Mouse (Mus musculus) lung, adult 2 months (tissue): ENCODE results near the gene Slc39a8. TPM values are rescaled to one million over a fixed set of nuclear protein-coding genes. Genes with fewer than 3 reads are reported as not detected.

Experiments
- DNase-seq: peaks from one replicate; pipeline ENCODE4 v3.0.0; 2022
- H3K4me1 ChIP-seq: fragments of 200-500 bp; 2 replicates; pipeline ENCODE4 v1.6.1; 2011; ENCODE audit warnings: low read length; ENCODE audit not compliant: control insufficient read depth, insufficient read depth
- H3K4me3 ChIP-seq: fragments of 200-500 bp; replicated peaks from 2 replicates; pipeline ENCODE3; 2011; ENCODE audit warnings: low read depth, mild to moderate bottlenecking, control low read depth, low read length; ENCODE audit errors: extremely low read depth
- CTCF ChIP-seq: fragments of 200-500 bp; IDR thresholded peaks from 2 replicates; pipeline ENCODE4 v1.5.1; 2011; ENCODE audit warnings: mild to moderate bottlenecking, low read length, control low read depth; ENCODE audit not compliant: insufficient read depth
- POLR2A ChIP-seq: fragments of 200-500 bp; IDR thresholded peaks from 2 replicates; pipeline ENCODE4 v1.6.1; 2011; ENCODE audit warnings: low read depth, mild to moderate bottlenecking, control low read depth, low read length, borderline replicate concordance; ENCODE audit errors: extremely low read depth
- WGBS: fragments of 180-500 bp; shearing (Covaris S2); methylation state at CpG from one replicate; pipeline ENCODE4 v1.1.7; 2018; 5-methylcytosine and 5-hydroxymethylcytosine counted together
- polyA plus RNA-seq: library from polyadenylated mRNA; depleted of rRNA; stranded (reverse); fragments of >200 nt; gene quantifications from 2 replicates; pipeline ENCODE4 v1.2.3, GENCODE M21; 2012; rRNA removed

Slc39a8 gene
- polyA plus RNA-seq, 1 experiment, result 109 TPM

DNA sequence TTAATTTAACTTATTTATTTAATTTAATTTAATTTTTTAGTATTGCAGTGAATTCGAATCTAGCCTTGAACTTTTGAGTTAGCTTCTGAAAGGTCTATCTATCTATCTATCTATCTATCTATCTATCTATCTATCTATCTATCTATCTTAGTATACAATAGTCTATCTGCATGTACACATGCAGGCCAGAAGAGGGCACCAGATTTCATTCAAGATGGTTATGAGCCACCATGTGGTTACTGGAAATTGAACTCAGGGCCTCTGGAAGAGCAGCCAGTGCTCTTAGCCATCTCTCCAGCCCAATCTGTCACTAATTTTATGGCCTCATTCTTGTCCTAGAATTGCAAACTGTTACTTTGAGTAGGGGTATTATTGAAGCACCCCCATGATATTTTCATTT is 78.3 kb downstream of the Slc39a8 start:
- no peaks in the 10 kb centered on the region for H3K4me1 ChIP-seq
- 90% methylated on average over 1 of the region's 1 CpGs for WGBS
- no peak for TF ChIP-seq POLR2A
- TF ChIP-seq CTCF, result no peak
- DNase-seq, result no peak
- no peak overlapping the region for H3K4me3 ChIP-seq

DNA sequence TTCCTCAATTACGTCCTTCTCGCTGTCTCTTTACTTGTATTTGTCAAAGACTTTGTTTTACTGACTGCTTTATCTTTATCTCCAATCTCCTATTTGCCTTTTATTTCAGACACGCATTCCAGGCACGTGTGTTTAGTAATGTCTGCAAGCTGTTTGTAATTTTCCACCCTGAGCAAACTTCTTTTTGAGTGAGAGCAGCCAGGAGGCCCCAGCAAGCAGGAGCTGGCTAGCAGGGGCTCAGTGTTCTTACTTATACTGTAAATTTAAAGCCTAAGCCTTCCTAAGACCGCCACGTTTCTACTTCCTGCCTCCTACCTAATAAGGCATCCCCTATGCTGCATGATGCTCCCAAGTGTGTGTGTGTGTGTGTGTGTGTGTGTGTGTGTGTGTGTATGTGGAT is 79.8 kb downstream of the Slc39a8 start:
- WGBS, result 49% methylated on average over 6 of the region's 6 CpGs
- DNase-seq, result no peak
- Histone ChIP-seq H3K4me1 (no peaks in the 10 kb centered on the region), H3K4me3 (no peak overlapping the region)
- TF ChIP-seq CTCF (no peak), POLR2A (no peak)

DNA sequence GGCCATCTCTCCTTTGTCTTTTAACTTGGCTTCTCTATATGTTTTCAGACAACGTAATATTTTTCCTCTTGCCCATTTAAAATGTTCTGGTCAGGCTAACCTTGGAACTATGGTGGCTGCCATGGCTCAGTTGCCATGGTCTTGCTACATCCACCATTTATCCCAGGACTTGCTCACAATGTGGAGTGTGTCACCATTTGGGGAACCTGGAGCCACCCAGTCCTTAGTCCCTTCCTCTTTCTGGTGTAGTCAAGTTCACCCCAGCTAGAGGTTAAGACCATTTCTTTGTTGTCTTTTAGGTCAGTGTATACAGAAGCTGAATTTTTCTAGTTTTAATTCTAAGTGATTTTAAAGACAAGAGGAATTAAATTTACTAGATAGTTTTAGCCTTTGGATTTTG is 80.7 kb downstream of the Slc39a8 start:
- DNase-seq, result no peak
- H3K4me1 ChIP-seq, result no peaks in the 10 kb centered on the region
- H3K4me3 ChIP-seq, result no peak overlapping the region
- 97% methylated on average over 1 of the region's 1 CpGs for WGBS
- TF ChIP-seq POLR2A (no peak), CTCF (no peak)

DNA sequence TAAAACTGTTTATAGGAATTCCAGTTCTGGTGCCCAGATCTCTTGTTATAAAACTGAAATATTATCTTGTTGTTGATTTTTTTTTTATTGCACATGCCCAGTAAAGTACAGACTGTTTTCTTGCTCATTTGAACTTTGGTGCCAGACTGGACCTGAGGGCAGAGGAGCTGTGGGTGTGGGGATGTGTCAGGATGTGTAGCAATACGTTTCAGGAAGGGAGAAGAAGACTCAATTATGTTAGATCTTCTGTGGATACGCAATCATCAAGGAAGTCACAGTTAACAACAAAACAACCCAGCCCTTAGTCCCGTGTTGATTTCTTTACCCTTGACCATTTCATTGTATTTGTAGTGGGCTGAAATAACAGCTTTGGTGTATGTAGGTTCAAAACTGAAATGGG is 81.9 kb downstream of the Slc39a8 start:
- WGBS, result 43% methylated on average over 3 of the region's 3 CpGs
- DNase-seq, result no peak
- Histone ChIP-seq H3K4me3 (no peak overlapping the region), H3K4me1 (no peaks in the 10 kb centered on the region)
- no peak for TF ChIP-seq POLR2A
- TF ChIP-seq CTCF, result no peak

DNA sequence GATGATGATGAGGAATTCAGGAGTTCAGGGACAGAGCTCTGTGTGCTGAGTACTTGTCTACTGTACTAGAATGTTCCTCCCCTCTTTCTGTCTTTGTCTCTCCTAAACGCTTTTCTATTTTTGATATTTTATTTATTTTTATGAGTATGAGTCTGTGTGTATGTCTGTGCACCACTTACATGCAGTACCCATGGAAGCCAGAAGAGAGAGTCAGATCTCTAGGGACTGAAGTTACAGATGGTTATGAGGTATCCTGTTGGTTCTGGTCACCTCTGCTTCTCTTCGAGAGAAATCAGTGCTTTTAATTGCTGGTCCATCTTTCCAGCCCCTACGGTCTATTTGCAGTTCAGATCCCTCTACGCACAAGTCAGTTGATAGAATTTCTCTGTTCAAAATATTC is 90.9 kb downstream of the Slc39a8 start:
- TF ChIP-seq CTCF (no peak), POLR2A (no peak)
- H3K4me3 ChIP-seq, result no peak overlapping the region
- H3K4me1 ChIP-seq, result no peaks in the 10 kb centered on the region
- 88% methylated on average over 4 of the region's 4 CpGs for WGBS
- no peak for DNase-seq

DNA sequence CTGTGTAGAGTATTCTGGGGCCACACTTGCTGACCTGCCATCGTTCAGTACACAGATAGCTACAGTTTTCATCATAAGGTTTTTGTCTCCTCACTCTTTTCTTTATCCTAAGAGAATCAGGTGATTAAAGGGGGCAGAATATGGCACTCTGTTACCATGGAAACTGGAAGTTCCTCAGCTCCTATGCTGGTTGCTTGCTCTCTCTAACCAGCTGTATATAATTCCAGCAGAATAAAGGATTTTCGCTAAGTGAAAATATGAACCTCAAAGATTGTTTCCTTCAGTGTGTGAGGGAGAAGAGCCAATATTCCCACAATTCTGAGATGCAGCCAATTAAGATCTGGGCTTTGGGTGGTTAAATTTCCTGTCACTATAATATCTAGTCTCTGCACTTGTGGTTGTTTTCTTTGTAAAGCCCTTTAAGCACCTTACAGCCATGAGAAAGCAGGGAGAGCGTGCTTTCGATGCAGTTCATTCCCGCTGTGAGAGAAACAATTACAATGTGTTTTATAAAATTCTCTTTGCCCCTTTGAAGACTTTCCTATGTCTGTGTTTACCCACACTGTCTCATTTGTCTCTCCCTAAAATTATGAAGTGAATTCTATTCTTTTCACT is 93.6 kb downstream of the Slc39a8 start:
- WGBS, result 75% methylated on average over 5 of the region's 5 CpGs
- Histone ChIP-seq H3K4me1 (no peaks in the 10 kb centered on the region), H3K4me3 (no peak overlapping the region)
- DNase-seq, result no peak
- TF ChIP-seq CTCF (no peak), POLR2A (no peak)

DNA sequence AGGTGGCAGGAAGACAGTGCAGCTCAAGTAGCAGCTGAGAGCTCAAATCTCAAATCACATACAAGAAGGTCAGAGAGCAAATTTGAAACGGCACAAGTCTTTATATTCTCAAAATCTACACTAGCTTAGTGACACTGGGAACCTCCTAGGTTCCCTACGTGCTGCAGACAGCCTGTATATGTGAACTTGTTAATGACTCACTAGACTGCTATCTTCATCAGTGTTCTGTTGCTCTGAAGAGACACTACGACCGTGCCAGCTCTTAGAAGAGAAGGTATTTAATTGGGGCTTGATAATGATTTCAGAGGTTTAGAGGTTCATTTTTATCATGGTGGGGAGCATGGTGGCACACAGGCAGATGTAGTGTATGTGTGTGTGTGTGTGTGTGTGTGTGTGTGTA is 94.2 kb downstream of the Slc39a8 start:
- WGBS, result 62% methylated on average over 4 of the region's 4 CpGs
- DNase-seq, result no peak
- TF ChIP-seq POLR2A (no peak), CTCF (no peak)

DNA sequence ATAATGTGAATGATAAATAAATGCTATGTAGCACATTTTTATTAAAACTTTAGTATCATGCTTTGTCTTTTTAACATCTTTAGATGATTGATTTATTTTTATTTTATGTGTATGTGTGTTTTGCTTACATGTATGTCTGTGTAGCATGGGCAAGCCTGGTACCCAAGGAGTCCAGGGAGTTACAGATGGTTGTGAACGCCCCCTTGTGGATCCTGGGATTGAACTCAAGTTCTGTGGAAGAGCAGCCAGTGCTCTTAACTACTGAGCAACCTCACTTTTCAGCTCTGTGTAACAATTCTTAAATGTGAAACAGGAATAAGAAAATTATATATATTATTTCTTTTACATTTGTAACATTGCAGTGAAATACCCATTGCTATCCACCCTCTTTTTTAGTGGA is 101.7 kb downstream of the Slc39a8 start:
- WGBS, result 23% methylated on average over 1 of the region's 1 CpGs
- Histone ChIP-seq H3K4me1 (no peaks in the 10 kb centered on the region), H3K4me3 (no peak overlapping the region)
- TF ChIP-seq CTCF, result no peak
- TF ChIP-seq POLR2A, result no peak
- no peak for DNase-seq

More for the DNA sequence above, 94.2 kb downstream of the Slc39a8 start:
- H3K4me3 ChIP-seq, result no peak overlapping the region
- H3K4me1 ChIP-seq, result no peaks in the 10 kb centered on the region

DNA sequence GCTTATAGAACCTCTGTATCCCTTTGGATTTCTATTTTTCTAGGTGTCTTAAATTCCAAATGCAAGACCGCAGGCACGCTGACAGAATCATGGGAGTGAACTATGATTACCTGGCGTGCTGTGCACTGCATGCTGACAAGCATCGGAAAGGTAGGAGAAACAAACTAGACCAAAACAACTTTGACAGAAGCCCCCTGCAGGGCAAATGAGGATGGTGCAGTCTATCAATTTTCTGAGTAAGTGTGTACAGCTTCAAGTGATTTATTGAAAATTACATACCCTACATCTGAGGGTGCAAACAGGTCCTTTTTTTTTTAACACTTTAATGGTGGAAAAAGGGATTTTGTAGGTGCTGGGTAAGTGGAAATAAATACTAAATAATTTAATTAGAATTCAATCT is 103.1 kb downstream of the Slc39a8 start:
- no peak for DNase-seq
- H3K4me1 ChIP-seq, result no peaks in the 10 kb centered on the region
- 80% methylated on average over 4 of the region's 4 CpGs for WGBS
- no peak overlapping the region for H3K4me3 ChIP-seq
- TF ChIP-seq CTCF, result 0 out of 2 replicates have a peak, but pooled peaks have one; percentile 6
- TF ChIP-seq POLR2A, result no peak

DNA sequence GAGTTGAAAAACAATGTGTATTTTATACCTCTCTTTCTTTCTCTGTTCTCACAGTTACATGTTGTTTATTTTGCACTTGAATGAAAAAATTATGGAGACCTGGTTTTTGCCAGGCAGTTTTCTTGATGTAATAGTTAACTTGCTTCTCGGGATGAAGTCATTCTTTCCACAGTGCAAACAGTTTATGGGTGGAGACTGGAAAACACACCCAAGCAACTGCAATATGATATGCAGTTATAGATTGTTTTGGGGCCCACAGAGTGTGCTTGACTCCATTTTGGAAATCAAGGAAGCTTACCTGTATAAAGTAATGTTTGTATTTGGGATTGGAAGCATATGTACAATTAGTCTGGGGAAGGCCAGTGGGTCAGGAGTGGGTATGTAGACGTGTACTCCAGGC is 112.4 kb downstream of the Slc39a8 start:
- H3K4me3 ChIP-seq, result no peak overlapping the region
- H3K4me1 ChIP-seq, result no peaks in the 10 kb centered on the region
- TF ChIP-seq CTCF (no peak), POLR2A (no peak)
- DNase-seq, result no peak
- 59% methylated on average over 2 of the region's 2 CpGs for WGBS

Other genes starting within 250 kb of the Slc39a8 start
- 114 and 126 TPM in 2 replicates for gene Nfkb1, start 133.7 kb upstream of the Slc39a8 start, polyA plus RNA-seq